Mouse (Mus musculus): ENCODE measurements around the gene Ralgps1.

GRCm38 (mm10) chr2:33316516-33316915, 54.8 kb downstream of the Ralgps1 start:
- TF ChIP-seq CTCF (IDR thresholded peaks at IDR 0.05; ENCODE audit: extremely low read depth, insufficient read depth, low read length) (peak; percentile 72), POLR2A (IDR thresholded peaks at IDR 0.05; ENCODE audit: extremely low read depth, insufficient read depth, low read length) (no peak)
